Mouse (Mus musculus): ENCODE measurements around the gene E2f4.
"Not testable (repeated sequence)": the region's sequence is repeated elsewhere in the genome, so short reads cannot be mapped to it uniquely, and the experiment has no call there.

Gene E2f4

DNA sequence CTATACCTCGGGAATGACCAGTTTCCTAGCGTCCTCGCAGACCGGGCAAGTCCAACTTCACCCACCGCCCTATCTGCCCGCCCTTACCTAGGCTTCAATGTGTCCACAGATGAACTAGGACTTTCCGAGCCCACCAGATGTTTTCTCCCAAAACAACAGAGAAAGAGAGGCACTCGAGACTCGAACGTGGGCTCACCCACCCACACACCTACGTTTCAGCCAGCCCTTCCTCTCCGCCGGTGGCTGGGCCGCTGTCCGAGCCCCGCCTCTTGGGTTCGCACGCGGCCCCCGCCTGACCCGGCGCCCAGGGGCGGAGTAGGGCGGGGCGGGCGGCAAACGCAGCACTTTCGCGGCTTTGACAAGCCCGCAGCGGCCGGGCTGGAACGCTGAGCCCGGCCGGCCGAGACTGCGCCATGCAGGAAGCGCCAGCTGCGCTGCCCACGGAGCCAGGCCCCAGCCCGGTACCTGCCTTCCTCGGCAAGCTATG is 28.0 kb upstream of the E2f4 start, which contains the start of gene Hsf4:
Gene Hsf4 (plus strand): TSS at position 341 of the 487 bp plus-strand sequence.
- no peak for DNase-seq (ENCODE audit: low spot score)

DNA sequence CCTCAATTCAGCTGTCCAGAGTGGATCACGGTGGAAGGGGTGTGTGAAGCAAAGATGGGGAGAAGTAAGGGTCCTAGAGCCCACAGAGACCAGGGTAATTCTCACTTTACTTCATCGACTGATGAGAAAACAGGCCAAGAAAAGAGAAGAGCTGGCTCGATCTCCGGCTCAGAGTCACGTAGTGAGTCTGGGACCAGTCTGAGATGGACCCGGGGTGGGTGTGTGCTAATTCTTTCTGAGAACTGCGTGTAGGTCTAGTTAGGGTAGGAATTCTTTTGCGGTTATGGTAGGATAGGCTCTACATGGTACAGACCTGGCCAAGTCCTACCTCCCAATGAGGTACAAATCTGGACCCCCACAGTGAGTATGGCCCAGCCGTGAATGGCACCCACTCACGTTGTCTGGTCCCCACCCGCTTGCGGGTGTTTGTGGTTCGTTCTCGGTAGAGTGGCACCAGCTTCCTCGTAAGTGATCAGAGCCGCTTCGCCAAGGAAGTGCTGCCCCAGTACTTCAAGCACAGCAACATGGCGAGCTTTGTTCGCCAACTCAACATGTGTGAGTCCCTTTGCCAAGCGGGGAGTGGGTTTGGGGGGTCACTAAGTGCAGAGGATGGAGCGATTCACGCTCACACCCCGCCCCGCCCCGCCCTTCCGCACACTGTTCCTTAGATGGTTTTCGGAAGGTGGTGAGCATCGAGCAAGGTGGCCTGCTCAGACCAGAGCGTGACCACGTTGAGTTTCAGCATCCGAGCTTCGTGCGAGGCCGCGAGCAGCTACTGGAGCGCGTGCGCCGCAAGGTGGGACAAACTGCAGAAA is 27.2 kb upstream of the E2f4 start:
- DNase-seq (ENCODE audit: low spot score) = no peak

DNA sequence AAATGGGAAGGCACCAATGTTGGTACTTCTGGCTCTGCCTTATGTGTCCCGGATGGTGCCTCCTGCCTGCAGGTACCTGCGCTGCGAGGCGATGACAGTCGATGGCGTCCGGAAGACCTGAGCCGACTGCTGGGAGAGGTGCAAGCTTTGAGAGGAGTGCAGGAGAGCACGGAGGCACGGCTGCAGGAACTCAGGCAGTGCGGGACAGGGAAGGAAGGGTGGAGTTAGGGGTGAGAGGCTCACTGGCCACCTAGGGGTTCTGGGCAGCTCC is 26.6 kb upstream of the E2f4 start:
- no peak for DNase-seq (ENCODE audit: low spot score)

DNA sequence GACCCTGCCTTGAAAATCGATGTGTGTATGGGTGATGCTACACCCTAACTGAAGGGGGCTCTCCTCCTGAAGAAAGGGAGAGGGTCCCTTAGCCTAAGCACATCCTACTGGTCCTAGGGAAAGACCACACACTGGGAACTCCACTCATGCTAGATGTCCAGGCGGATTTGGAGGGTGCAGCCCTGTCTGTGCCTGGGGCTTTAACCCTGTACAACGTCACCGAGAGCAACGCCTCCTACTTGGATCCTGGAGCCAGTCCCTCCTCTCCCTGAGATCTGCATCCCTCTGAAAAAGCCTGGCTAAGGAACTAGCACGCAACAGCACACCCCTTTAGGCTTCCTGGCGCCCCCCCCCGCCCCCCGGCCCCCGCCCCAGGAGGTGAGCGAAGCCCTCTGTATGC is 22.1 kb upstream of the E2f4 start:
- no peak for DNase-seq (ENCODE audit: low spot score)

DNA sequence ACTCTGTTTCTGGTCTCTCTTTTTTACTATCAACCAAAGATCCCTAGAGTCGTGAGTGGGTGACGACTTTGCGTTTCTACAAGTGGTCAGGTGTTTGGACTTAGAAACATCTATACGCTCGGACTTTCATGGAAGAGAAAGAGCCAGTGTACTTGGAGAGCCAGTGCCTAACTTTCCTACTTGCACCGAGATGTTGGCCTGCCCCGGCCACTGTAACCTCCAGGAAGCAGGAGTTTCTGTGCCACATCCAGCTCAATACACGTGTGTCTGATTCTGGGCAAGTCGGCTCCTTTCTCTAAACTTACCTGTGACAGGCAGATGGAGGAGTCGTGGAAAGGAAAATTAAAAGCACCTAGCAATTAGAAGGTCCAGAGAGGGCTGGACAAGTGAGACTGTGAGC is 21.6 kb upstream of the E2f4 start, which contains the start of gene Nol3:
Gene Nol3 (plus strand): TSS at position 301 of the 400 bp plus-strand sequence.
- DNase-seq (ENCODE audit: low spot score) = no peak

DNA sequence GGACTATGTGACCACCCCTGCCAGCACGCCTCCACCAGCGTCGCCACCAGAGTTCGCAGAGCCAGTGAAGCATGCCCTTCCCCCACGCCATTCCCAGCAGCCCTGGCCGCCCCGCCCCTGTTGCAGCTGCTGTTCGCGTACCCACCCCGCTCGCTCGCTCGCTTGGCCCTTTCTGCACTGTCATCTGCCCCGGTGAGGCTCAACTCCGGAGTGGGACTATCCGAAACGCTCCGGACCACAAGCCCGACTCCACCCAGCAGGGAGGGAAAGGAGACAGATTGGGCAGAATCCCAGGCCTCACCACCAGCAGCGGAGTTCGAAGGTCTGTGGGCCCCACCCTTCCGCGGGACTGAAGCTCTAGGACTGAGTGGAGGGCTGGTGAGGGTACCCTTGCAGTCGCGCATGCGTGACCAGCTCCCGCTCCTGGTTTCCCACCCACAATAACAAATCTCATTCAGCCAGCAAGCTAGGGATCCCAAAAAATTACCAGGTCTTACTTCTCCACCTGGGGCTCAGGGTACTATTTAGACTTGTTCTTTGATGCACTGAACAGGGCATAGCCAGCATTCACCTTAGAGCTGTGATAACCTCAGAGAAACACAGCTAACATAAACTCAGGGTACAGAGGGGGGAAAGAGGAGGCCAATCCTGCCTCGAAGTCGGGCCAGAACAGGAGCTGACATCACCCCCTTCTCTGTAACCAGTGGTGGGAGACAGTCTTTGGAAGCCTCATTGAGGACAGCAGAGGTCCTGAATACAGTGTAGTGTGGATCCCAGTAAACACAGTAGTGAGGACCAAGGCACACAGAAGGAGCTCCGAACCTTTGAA is 21.0 kb upstream of the E2f4 start:
- DNase-seq (ENCODE audit: low spot score) = peak; percentile 68

DNA sequence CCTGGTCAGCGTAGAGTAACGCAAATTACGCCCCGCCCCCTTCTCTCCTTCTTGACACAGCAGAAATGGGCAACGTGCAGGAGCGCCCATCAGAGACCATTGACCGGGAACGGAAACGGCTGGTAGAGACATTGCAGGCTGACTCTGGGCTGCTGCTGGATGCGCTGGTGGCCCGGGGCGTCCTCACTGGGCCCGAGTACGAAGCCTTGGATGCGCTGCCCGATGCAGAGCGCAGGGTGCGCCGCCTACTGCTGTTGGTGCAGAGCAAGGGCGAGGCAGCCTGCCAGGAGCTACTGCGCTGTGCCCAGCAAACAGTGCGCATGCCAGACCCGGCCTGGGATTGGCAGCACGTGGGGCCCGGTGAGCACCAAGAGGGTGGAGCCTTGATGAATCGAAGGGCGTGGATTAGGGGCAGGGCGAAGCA is 18.5 kb upstream of the E2f4 start:
- no peak for DNase-seq (ENCODE audit: low spot score)

DNA sequence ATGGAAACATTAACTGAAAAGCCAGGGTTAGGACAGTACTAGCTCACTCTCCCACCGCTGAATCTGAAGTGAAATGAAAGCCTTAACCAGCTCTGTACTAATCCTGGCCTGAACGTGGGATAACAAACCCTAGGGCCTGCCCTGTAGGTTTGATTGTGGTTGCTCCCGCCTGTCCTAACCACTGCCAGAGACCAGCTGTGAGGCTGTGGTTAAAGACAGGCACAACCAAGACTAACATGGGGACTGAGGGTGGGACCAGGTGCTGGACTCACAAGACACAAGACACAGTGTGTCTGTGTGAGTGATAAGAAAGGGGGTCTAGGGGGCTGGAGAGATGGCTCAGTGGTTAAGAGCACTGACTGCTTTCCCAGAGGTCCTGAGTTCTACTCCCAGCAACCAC is 16.9 kb upstream of the E2f4 start:
- DNase-seq (ENCODE audit: low spot score) = no peak

DNA sequence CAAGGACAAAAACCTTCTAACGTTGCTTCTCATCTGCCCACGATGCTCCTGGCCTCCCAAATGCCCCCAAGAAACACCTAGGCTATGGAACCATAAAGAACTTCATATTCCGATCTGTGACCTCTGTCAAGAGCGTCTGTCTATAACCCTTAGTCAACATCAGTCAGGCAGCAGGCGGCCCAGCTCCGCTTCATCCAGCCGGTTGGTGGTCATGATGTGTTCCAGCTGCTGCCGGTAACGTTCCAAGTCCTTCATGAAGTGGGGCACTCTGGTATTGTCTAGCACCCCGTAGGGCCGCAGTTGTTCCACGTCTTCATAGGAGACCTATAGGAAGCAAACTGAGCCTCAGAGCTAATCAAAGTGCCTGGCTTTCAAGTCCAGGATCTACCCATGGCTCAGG is 15.6 kb upstream of the E2f4 start:
- DNase-seq (ENCODE audit: low spot score) = no peak

DNA sequence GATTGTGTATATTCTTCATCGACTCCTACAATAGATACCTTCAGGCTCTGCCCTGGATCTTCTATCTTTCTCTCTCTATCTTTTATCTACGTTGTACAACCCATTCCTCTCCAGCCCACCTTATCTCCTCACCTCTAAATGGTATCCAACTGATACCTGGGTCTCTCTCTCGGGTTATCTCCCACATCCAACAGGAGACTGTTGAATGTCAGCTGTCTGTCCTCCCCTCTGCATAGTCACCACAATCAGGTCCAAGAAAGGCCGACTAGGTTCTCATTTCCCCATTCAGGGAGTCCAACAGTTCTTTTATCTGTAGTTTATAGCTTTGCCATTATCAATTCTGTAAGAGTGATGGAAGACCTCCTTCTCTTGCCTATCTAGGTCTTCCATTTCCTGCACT is 15.2 kb upstream of the E2f4 start:
- DNase-seq (ENCODE audit: low spot score) = no peak

DNA sequence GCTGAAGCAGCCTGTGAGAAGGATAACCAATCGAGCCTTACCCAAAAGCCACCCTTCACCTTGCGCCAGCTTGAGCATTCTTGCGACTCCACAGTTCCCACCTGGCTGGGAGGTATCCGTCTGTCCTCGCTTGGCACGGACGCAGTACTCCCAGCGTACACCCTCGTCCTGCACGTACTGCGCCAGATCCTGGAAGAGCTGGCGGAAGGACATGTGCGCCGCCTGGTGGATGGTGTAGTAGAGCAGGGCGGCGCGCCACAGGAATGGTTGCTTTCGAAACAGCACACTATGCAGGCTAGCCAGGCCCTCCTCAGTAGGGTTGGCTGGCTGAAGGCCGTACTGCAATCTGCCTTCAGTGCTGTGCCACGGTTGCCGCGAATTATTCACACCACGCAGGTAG is 14.4 kb upstream of the E2f4 start:
- peak; percentile 85 for DNase-seq (ENCODE audit: low spot score)

DNA sequence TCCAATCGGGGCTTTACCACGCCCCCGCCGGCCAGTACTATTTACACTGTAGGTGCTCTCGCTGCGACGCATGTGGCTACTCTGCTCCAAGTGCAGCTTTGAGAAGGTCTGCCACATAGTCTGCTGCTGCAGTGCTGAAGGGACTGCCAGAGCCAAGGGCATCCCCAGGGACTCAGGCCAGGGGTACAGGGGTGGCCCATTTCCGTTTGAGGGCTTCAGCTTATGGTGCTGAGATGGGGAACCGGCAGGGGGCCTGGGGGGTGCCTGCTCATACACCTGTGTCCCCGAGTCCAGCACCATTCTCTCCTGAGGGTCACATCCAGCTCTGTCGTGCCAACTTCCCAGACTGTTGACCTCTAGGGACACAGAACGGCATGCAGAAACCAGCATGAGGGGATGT is 11.9 kb upstream of the E2f4 start:
- DNase-seq (ENCODE audit: low spot score) = no peak

DNA sequence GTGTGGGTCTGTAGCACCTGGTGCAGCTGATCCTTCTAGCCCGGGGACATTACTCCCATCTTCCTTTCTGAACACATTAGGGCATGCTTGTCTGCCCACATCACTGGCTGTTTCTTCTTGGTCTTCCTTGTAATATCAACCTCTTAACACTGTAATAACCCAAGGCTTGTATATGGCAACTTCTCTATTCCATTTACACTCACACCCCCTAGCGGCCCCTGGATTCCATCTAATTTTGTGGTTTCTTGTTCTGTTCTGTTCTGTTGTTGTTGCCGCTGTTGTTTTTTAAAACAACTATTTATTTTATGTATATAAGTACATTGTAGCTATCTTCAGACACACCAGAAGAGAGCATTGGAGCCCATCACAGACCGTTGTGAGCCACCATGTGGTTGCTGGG is 10.6 kb upstream of the E2f4 start:
- DNase-seq (ENCODE audit: low spot score) = no peak

DNA sequence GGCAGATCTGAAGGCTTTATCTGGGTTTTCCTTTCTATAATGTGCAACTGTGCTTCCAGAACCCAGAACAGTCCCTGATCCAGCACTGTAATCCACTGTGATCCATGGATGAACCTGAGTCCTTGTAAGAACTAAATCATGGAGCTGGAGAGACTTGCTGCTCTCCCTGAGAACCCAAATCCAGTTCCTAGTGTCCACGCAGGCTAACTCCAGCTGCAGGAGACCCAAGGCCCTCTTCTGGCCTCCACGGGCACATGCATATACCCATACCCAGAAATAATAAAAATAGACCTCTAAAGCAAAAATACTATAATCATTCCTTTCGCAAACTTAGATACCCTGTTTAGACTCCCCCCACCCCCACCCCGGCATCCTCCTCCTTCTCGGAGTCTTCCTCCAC is 9.2 kb upstream of the E2f4 start:
- no peak for DNase-seq (ENCODE audit: low spot score)

DNA sequence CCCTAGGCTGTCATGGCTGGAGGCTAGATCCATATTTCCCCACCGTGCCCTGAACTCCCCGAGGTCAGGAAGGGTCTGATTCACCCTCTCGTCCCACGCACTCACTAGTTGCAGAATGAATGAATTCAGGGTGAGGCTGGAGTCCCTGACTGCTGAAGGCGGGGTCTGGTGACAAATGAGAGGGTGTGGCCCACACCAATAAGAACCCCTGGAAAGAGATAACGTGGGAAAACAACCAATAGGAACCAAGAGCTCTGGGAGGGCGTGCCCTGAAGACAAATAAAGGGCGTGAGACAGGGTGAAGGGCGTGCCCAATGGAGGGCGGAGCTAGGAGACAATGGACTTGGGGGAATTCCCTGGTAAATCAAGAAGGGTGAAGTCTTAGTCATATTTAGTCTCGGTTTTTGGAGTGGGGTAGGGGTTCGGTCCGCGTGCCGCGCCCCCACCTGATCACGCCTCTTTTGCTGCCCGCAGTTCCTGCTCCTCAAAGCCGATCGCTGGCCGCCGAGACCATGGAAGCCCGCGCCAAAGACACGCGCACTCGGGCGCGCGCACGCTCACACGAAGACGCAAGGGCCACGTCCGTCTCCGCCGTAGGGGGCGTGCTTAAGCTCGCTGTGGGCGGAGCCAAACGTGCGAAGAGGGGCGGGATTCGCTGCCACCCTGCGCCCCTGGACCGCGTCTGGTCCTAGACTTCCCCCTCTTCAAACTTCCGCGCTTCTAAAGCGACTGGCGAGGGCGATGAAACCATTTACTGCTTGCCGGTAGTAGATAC is 8.3 kb upstream of the E2f4 start:
- DNase-seq (ENCODE audit: low spot score) = peak; percentile 97

DNA sequence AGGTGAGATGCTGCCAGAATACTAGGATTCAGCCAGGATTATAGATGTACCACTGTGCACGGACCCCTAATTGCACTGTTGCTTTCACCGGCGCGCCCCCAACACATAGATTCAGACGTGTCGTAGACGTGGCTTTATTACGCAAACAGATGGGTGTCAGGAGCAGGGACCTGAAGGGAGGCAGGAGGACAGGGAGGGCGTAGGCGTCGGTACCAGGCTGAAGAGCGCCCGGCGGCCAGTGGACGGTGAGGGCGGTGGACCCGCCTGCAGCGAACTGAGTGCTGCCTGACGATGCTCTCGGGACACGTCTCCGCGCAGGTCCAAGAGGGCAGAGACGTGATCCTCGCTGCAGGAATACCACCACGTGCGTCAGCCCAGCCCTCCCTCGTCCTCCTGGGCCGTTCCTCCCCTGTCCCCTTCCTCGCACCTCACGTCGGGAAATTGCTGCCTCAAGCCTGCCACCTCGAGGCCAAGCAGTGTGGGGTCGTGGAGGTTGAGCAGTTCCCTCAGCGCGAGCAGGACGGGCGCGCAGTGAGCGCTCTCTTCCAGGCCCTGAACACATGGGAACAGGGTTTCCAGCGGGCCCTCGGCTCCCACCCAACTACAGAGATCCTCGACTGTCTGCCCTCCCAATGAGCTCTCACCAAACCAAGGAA is 7.5 kb upstream of the E2f4 start, which contains the start of gene 4931428F04Rik:
Gene 4931428F04Rik (minus strand): TSS at position 60 of the 656 bp plus-strand sequence.
- peak; percentile 76 for DNase-seq (ENCODE audit: low spot score)

DNA sequence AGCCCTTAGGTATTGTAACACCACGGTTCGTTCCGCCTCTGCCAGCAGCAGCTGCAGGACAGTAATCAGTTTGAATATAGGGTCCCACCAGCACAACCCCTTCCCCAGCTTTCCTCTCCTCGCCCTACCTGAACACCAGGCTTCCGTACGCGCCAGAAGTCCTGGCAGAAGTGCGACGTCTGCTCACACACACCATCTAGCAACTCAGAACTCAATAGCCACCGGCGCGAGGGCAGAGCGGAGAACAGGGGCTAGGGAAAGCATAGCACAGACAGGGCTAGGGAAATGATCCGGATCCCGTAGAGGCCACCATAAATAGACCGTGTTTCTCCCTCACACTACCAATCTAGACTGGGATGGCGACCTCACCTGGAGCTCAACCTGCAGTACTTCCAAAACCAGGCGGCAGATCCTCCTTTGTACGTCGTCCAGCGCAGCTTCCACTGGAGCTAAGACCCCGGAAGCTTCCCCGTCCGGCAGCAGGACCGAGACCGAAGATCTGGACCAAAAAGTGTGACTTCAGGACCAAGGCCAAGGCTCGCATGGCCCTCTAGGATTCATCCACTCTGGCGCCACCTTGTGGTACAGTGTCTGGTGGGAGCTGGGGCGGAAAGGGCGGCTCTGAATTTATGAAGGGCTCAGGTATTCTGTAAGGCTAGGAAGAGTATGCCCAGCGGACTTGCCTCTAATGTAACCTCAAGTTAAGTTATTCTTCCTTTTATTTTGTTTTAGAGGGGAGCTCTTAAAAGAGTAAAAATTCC is 6.7 kb upstream of the E2f4 start:
- DNase-seq (ENCODE audit: low spot score) = peak; percentile 97

DNA sequence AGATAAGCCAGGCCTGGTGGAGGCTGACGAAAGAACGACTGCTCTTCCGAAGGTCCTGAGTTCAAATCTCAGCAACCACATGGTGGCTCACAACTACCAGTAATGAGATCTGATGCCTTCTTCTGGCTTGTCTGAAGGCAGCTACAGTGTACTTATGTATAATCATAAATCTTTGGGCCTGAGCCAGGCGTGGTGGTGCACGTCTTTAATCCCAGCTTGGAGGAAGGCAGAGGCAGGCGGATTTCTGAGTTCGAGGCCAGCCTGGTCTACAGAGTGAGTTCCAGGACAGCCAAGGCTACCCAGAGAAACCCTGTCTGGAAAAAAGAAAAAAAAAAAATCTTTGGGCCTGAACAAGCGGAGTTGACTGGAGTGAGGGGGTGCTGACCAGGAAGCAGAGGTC is 6.1 kb upstream of the E2f4 start:
- DNase-seq (ENCODE audit: low spot score) = not testable (repeated sequence)

DNA sequence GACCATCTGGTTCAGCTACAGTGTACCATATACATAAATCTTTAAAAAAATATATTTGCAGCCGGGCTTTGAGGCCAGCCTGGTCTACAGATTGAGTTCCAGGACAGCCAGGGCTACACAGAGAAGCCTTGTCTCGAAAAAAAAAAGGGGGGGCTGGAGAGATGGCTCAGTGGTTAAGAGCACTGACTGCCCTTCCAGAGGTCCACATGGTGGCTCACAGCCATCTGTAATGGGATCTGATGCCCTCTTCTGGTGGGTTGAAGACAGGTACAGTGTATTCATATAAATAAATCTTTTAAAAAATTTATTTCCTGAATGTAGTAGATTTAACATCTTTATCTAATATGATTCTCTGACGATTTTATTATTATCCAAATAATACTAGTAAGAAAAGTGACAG is 5.7 kb upstream of the E2f4 start:
- DNase-seq (ENCODE audit: low spot score) = not testable (repeated sequence)

DNA sequence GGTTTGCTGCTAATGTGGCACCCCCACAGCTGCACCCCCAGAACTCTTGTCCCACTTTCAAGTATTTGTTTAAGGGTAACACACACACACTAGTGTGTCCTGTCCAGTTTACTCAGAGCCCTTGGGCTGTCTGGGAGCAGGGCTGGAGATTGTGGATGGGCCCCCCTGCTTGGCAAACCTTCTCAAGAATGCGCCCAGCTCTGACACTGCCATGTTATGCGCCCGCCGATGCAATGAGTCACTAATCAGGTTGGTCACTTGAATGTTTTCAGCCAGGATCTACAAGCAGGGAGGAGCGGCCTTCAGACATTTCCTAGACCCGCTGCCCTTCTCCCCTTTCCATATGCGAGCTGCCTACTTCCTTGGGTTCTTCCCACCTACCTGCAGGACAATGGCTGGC is 5.0 kb upstream of the E2f4 start:
- no peak for DNase-seq (ENCODE audit: low spot score)

DNA sequence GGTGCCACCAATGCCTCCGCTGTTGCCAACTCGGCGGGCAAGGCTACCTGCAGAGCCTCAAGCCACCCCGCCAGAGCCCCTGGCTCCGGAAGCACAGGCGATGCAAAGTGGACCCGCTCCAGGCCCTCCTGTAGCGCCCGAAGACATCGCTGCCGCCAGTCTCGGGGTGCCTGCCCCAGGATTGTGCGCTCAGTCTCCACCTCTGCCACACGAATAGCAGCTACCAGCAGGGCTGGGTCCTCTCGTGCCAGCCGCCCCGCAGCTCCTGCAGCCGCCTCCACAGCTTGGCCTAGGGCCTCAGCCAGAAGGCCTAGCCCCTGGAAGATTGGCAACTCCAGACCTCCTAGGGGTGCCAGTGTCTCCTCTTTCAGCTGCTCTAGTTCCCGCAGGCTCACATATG is 4.1 kb upstream of the E2f4 start:
- DNase-seq (ENCODE audit: low spot score) = no peak
